Mouse (Mus musculus) urinary bladder, postnatal 14 days (tissue): Measurements from ENCODE around the gene Pstpip1.

Source experiments
- DNase-seq: peaks from one replicate; pipeline ENCODE4 v3.0.0; 2021; ENCODE audit warnings: low spot score

Gene Pstpip1

DNA sequence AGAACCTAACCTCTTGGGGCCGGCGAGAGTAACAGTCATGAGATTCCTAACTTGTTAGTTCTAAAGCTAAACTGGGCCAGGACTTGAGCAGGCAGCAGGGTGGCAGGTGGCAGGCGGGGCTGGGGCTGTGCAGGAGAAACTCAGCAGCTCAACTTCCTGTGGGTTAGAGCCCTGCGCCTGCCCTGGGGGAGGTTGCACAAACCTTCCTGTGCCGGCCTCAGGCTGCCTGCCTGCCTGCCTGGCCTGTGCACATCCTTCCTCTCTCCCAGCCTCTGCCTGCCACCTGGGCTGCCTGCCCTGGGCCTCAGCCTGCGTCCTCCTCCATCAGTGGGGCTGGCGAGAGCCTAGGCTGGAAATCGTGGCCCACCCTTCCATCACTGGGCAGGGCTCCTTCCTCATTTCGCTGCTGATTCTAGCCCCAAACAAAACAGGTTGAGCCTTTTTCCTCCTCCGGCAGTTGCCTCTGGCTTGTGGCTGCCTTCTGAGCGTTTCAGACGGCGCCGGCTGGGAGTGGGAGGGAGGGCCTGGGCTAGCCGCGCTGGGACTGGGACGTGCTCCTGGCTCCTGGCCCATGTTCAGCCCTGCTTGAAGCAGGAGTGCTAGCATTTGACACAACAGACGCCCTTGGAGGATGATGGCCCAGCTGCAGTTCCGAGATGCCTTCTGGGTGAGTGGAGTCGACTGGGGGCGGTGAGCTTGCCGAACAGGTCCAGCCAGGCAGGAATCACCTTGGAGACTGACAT lies at the start of gene Pstpip1:
TSS of gene Pstpip1 (plus strand) at position 185 of the 743 bp plus-strand sequence.
- DNase-seq: peak; percentile 79

DNA sequence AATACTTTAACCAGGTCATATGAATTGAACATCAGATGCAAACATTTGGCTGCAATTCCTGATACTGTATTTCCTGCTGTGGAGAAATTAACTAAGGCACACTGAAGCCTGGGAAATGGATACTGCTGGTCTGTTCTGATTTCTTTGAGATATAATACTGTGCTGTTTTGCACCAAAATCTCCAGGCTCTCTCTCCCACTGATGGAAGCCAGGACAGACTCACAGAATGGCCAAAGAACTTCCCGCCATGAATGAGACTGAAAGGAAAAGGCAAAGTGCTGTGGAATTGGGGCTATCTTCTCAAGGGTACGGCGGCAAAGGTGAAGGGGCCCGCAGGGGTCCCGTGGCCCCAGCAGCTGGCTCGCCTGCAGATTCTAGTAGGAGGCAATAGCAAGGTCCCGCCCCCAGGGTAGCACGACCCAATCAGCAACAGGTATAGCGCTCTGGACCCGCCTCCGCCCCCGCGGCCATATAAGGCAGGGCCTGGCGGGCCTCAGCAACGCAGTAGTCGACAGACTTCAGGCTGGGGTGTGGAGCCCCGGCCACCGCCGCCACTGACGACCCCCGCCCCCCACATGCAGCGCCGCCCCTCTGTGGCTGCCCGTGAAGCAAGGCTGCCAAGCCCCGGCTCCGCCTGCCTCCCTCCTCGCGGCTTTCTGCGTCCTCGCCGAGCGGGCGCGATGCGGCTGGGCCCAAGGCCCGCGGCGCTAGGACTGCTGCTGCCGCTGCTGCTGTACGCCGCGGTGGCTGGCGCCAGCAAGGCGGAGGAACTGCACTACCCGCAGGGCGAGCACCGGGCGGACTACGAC lies 48.2 kb upstream of the Pstpip1 start, which contains the start of gene Rcn2:
TSS of gene Rcn2 (plus strand) at position 474 of the 809 bp plus-strand sequence.
- DNase-seq: peak; percentile 94

GRCm38 (mm10) chr9:56042181-56042621 lies 47.6 kb upstream of the Pstpip1 start:
- DNase-seq: no peak

GRCm38 (mm10) chr9:56053796-56054195 lies 36.0 kb upstream of the Pstpip1 start:
- no peak for DNase-seq

DNA sequence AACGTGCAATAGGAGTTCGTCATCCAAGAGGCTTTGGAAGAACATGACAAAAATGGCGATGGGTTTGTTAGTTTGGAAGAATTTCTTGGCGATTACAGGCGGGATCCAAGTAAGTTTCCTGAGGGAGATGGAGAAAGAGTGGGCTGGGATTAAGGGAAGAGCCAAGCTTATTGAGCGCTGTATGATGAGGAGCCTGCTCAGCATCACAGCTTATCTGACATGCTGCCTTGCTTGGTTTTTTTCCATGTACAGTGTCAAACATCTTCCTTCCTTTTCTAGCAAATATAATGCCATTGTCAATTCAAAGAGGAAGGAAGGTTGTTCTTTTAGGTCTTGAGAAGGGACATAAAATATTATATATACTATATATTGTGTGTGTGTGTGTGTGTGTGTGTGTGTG lies 33.6 kb upstream of the Pstpip1 start:
- DNase-seq: no peak

GRCm38 (mm10) chr9:56062336-56062735 lies 27.4 kb upstream of the Pstpip1 start:
- DNase-seq: no peak

GRCm38 (mm10) chr9:56065011-56065410 lies 24.8 kb upstream of the Pstpip1 start:
- DNase-seq: no peak

GRCm38 (mm10) chr9:56067964-56068363 lies 21.8 kb upstream of the Pstpip1 start:
- no peak for DNase-seq

DNA sequence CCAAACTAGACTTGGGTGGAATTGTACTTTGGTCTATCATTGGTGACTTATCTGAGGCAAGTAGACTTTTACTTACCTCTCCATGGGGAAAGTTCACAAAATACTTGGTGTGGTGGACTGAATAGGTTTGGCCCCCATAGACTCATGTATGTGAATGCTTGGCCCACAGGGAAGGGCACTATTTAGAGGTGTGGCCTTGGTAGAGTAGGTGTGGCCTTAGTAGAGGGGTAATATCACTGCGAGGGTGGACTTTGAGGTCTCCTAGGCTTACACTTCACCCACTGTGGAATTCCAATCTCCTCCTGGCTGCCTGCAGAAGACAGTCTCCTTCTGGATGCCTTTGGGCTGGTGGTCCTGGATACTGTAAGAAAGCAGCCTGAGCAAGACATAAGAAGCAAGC lies 21.1 kb upstream of the Pstpip1 start:
- no peak for DNase-seq

GRCm38 (mm10) chr9:56072861-56073260 lies 16.9 kb upstream of the Pstpip1 start:
- DNase-seq: no peak

GRCm38 (mm10) chr9:56074863-56075262 lies 14.9 kb upstream of the Pstpip1 start:
- no peak for DNase-seq

- peak; percentile 65 for DNase-seq
These were observed 14.5 kb upstream of the Pstpip1 start for GRCm38 (mm10) chr9:56075264-56075663.

DNA sequence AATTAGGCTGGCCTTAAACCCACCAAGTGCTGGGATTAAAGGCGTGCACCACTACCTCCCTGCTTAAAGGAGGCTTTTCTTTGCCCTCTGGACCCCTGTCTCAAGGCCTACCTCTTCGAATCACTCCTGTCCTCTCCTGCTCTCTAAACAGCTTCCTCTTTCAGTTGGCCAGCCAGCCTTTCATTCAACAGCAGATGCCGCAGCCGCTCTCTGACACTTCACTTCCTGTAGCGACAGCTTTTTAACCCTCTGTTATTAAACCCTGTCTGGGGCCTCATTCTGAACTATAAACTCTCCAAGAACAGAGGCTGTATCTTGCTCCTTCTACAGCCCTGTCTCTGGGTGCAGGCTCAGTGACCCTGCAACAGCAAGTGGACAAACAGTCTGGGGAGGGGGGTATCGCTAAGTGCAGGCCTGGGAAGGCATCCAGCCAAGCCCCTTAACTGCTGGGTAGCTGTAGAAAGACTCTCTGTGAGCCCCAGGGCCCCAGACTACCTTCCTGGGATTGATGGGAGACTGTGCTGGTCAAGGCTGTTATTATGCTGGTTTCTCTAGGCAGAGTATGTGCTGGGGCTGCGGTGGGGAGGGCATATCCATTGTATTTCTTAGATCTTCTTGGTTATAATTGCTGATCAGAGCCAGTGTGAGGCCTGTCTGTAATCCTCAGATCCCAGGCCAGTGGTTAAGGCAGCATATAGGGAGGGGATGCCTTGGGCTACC lies 13.7 kb upstream of the Pstpip1 start:
- DNase-seq: no peak

DNA sequence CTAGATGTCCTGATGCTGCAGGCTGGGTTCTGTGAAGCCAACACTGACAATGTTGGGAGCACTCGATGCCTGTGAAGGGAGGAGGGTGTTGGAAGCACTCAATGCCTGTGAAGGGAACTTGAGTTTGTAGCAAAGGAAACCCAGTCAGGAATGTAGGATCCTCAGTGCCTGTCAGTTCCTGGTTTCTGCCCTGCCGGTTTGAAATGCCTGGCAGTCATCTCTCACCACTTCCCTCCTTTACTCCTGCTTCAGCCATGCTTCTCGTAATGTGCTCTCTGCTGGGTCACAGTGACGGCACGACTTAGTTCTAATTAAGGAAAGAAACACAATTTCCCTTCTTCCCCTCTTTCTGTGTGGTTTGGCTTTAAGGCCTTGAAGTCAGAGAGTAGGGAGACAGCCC lies 10.2 kb upstream of the Pstpip1 start:
- no peak for DNase-seq

DNA sequence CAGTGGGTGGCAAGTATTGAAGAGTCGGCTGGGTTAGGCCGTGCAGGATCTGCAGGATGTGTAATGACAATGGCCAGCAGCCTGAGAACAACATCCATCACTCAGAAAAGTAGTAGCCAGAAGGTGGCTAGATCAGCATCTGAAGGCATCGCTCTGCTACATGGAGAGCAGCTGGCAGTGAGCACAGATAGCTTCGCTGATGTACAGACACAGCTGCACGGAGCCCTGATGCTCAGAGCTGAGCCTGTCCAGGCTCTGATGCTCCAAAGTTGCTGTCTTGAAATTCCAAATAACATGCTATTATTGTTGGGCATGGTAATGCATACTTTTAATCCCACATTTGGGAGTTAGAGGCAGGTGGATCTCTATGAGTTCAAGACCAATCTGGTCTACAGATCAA lies 3.2 kb upstream of the Pstpip1 start:
- no peak for DNase-seq

DNA sequence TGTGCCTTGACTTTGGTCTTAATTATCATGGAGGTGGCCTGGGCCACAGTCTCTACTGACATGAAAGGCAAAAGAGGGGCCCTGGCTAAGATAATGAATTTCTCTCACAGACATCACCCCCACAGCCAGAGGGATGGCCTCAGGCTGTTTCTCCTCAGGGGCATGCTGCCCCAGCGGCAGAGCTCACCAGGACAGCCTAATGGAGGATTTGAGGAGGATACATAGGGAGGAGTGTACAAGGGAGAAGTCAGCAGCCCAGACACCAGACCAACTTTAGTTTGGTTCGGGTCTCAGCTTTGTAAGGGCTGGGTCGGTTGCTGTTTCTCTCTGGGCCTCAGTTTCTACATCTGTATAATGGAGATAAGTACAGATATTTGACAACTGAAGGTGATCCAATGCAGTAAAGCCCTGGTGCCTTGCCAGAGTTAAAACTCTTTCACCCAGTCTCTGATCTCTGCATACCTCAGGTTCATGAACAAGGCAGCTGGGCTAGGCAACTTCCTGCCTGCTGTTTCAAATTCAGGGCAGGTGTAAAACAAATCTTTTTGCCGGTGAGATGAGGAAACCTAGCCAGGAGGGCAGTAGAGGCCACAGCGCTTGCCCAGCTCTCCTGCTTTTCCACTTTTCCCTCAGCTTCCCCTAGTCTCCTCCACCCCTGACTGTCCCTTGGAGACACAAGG lies 924 bp downstream of the Pstpip1 start:
- DNase-seq: no peak

GRCm38 (mm10) chr9:56092102-56092501 lies 2.3 kb downstream of the Pstpip1 start:
- no peak for DNase-seq

GRCm38 (mm10) chr9:56097584-56098298 lies 8.0 kb downstream of the Pstpip1 start:
- DNase-seq: no peak

- DNase-seq: no peak
These were observed 10.3 kb downstream of the Pstpip1 start for GRCm38 (mm10) chr9:56100041-56100522.

DNA sequence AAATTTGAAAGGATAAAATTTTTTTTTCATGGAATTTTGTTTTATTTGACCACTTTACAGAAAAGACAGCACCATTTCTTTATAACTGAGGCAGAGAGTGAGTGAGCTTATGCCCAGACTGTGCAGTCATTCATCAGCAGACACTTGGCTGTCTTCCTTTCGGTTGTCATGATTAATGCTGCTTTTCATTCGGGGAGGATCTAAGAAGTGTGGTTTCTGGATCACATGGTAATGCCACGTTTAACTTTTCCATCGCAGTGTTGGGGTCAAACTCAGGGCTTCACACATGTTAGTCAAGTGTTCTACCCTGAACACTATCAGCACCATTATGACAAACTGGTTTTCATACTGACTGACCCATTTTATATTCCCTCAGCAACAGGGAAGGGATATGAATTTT lies 11.3 kb downstream of the Pstpip1 start:
- no peak for DNase-seq

- no peak for DNase-seq
These were observed 15.2 kb downstream of the Pstpip1 start for GRCm38 (mm10) chr9:56104921-56105320.
